Mouse (Mus musculus) cortical plate, adult 2 months (tissue): ENCODE measurements around the gene Pecam1. TPM values are rescaled to one million over a fixed set of nuclear protein-coding genes. Genes with fewer than 3 reads are reported as not detected.
A peak's percentile ranks its signal among the peaks of the same experiment; 100 is the strongest.
"Not testable (repeated sequence)": the region's sequence is repeated elsewhere in the genome, so short reads cannot be mapped to it uniquely, and the experiment has no call there.

Experiments used
- H3K27ac ChIP-seq: fragments of 200-500 bp; 2 replicates; pipeline ENCODE4 v1.5.1; 2012; ENCODE audit warnings: low read length, control low read depth, inconsistent platforms; ENCODE audit not compliant: insufficient read depth
- H3K4me1 ChIP-seq: fragments of 200-500 bp; 2 replicates; pipeline ENCODE4 v1.6.1; 2011; ENCODE audit warnings: low read length; ENCODE audit not compliant: control insufficient read depth, insufficient read depth
- H3K4me3 ChIP-seq: fragments of 200-500 bp; 2 replicates; pipeline ENCODE4 v1.5.1; 2011; ENCODE audit warnings: mild to moderate bottlenecking, low read length, control low read depth; ENCODE audit not compliant: insufficient read depth
- CTCF ChIP-seq: fragments of 200-500 bp; IDR thresholded peaks from 2 replicates; pipeline ENCODE4 v1.5.1; 2011; ENCODE audit warnings: mild to moderate bottlenecking, control low read depth, low read length; ENCODE audit not compliant: insufficient read depth; ENCODE audit errors: extremely low read depth
- POLR2A ChIP-seq: fragments of 200-500 bp; IDR thresholded peaks from 2 replicates; pipeline ENCODE4 v1.6.1; 2011; ENCODE audit warnings: mild to moderate bottlenecking, low read length, control low read depth; ENCODE audit not compliant: insufficient read depth; ENCODE audit errors: extremely low read depth
- polyA plus RNA-seq: library from polyadenylated mRNA; depleted of rRNA; stranded (reverse); fragments of >200 nt; gene quantifications from 2 replicates; pipeline ENCODE4 v1.2.3, GENCODE M21; 2012

Pecam1 gene
- polyA plus RNA-seq, 1 experiment: 20.4 TPM

- TF ChIP-seq CTCF (no peak), POLR2A (no peak)
- Histone ChIP-seq H3K4me1 (no peaks in the 10 kb centered on the region), H3K27ac (no peak overlapping the region), H3K4me3 (no peak overlapping the region)
Measured at GRCm38 (mm10) chr11:106642966-106643637, 107.3 kb downstream of the Pecam1 start.

DNA sequence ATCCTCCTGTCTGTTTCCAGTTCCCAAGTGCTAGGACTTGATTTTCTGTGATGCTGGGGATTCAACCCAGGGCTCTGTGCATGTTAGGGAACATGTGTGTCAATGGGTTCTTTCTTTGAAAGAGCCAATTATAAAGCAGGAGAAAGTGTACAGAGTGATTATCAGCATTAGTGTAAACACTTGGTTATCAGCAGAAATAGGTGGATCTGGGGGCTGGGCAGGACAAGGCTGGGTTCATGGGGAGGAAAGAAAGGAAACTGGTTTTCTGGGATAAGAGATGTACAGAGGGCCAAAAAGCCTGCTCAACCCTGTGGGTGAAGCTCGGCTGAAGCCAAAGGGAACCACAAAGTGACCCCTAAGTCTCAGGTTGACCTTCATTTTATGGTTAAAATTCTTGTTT lies 108.8 kb downstream of the Pecam1 start:
- H3K27ac ChIP-seq: no peak overlapping the region
- H3K4me3 ChIP-seq: no peak overlapping the region
- TF ChIP-seq CTCF: no peak
- no peak for TF ChIP-seq POLR2A

DNA sequence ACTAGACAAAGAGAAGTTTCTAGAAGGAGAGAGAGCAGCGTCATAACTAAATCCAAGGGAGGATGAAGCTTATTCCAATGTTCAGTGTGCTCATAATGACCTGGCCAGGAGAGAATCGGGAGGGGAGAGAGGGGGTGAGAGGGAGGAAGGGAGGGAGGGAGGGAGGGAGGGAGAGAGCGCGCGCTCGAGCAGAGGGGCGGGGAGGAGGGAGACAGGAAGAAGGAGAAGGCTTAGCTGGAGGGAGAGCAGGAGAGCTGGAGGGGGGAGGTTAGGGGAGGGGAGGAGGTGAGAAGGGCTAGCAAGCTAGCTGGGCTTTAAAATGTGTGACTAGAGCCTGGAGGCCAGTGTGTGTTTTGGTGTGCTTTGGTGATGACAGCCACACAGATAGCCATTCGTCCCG lies 110.4 kb downstream of the Pecam1 start:
- TF ChIP-seq POLR2A: no peak
- TF ChIP-seq CTCF: no peak
- H3K27ac ChIP-seq: no peak overlapping the region
- H3K4me1 ChIP-seq: no peaks in the 10 kb centered on the region
- H3K4me3 ChIP-seq: no peak overlapping the region

More for the DNA sequence above, 108.8 kb downstream of the Pecam1 start:
- no peaks in the 10 kb centered on the region for H3K4me1 ChIP-seq

DNA sequence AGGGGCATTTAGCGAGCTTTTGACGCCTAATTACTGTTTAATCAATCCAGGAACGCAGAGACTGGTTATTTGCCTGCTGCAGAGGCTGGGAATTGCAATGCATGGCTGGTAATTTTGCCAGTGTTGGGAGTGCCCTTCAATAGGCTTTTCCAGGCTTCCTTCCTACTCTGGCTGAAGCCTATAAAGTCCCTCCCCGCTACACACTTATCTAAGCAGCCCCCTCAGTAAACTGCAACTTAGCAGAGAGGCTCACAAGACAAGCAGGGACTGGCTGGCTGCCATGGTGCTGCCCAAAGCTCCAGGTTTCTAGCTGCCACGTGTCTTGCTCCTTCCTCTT lies 111.1 kb downstream of the Pecam1 start:
- Histone ChIP-seq H3K4me1 (no peaks in the 10 kb centered on the region), H3K27ac (no peak overlapping the region), H3K4me3 (no peak overlapping the region)
- no peak for TF ChIP-seq CTCF
- TF ChIP-seq POLR2A: no peak

GRCm38 (mm10) chr11:106638551-106639355 lies 111.7 kb downstream of the Pecam1 start:
- no peak overlapping the region for H3K27ac ChIP-seq
- H3K4me1 ChIP-seq: no peaks in the 10 kb centered on the region
- no peak overlapping the region for H3K4me3 ChIP-seq
- no peak for TF ChIP-seq POLR2A
- TF ChIP-seq CTCF: no peak

DNA sequence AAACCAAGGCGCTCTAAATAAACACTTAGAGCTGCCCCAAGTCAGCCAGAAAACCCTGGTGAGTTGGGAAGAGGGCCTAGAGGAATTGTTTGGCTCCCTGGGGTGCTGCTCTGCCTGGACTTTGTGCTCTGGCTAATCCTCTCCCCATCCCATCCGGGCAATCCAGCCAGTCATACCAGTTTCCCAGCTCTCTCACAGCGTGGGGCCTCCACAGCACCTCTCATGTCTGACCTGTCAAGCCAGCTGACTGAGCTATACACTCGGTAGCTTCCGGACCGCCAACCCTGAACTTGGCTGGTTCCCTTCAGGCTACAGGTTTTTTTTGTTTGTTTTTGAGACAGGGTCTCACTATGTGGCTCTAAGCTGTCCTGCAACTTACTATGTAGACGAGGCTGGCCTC lies 112.7 kb downstream of the Pecam1 start:
- Histone ChIP-seq H3K4me3 (no peak overlapping the region), H3K4me1 (no peaks in the 10 kb centered on the region), H3K27ac (no peak overlapping the region)
- TF ChIP-seq POLR2A (no peak), CTCF (no peak)

DNA sequence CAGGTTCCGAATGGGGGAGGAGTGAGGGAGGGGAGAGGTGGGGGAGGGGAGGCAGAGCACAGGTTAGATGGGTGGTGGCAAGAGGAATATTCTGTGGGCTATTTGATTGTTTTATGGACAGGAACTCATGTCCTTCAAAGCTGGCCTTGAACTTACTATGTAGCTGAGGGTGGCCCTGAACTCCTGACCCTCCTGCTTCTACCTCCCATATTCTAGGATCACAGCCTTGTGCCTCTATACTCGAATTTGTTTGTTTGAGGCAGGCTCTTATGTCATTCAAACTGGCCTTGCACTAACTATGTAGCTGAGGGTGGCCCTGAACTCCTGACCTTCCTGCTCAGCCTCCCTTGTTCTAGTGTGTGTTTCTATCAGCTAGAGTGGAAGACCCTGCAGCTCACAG lies 114.5 kb downstream of the Pecam1 start:
- H3K4me1 ChIP-seq: no peaks in the 10 kb centered on the region
- no peak overlapping the region for H3K4me3 ChIP-seq
- TF ChIP-seq POLR2A (no peak), CTCF (no peak)
- H3K27ac ChIP-seq: no peak overlapping the region

DNA sequence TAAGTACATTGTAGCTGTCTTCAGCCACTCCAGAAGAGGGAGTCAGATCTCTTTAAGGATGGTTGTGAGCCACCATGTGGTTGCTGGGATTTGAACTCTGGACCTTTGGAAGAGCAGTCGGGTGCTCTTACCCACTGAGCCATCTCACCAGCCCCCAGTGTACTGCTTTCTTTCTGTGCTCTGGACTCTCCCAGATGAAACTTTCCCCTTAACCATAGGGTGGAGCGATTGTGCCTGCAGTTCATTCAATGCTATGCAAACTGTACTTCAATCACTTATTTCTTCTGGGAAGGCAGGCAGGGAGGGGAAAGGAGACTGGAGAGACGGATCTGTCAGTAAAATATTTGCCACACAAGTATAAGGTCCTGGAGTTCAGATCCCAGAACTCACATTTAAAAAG lies 116.3 kb downstream of the Pecam1 start:
- H3K4me1 ChIP-seq, H3K27ac ChIP-seq, H3K4me3 ChIP-seq: not testable (repeated sequence)

DNA sequence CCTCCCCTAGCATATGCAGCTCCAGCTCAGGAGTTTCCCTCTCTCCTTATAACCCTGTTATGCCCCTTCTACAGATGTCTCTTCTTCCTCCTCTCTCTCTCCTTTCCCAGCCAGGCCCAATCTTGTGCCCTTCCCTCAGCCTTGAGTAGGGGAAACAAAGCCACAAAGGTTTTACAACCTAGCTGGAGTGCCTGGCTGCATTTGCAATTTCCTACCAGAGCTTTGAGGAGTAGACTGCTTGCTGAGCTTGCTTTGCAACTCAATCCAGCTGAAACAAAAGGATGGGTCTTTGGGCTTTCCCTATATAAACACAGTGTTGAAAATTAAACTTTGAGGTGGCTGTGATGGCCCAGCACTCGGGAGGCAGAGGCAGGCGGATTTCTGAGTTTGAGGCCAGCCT lies 117.0 kb downstream of the Pecam1 start:
- TF ChIP-seq POLR2A: no peak
- no peak for TF ChIP-seq CTCF
- Histone ChIP-seq H3K27ac (no peak overlapping the region), H3K4me3 (no peak overlapping the region), H3K4me1 (no peaks in the 10 kb centered on the region)

DNA sequence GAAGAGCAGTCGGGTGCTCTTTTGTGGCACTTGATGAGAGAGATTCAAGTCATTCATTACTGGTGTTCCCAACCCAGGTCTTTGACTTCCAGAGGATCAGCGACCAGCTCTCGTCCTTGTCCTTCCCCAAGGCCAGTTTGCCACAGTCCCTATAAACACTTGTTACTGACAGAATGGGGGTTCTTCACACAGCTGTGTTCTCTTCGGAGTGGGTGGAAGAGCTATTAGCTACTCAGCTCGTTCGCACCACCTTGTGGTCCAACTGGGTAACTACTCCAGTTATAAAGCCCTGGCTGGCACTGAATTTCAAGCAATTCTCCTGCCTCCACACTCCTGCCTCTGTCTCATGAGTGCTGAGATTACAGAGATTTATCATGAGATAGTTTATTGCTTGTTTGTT lies 122.7 kb downstream of the Pecam1 start:
- Histone ChIP-seq H3K4me1 (no peaks in the 10 kb centered on the region), H3K27ac (no peak overlapping the region), H3K4me3 (no peak overlapping the region)
- TF ChIP-seq CTCF (peak; percentile 95), POLR2A (no peak)
